Mouse (Mus musculus) gastrocnemius, postnatal 14 days (tissue): ENCODE measurements at regions not wholly inside any gene's neighbourhood (a gene's known extent, or its start where the extent isn't known, plus 50 kb on each side); places are given as distances from the start of the nearest gene placed in this dataset.

ENCODE experiments used
- DNase-seq: peaks from one replicate; pipeline ENCODE4 v3.0.0; 2021; ENCODE audit warnings: mixed read lengths
- intact Hi-C: fragments of 180-260 bp; cut with DNase I; formaldehyde crosslinking; loops from one replicate; pipeline ENCODE4 v1.15.1; 2025; ENCODE audit warnings: low total_unique reads

- DNase-seq, result no peak
- intact Hi-C loops, result no loop called here
These were observed 109.5 kb downstream of the Ccdc71l start for GRCm38 (mm10) chr12:32487883-32488577.

- intact Hi-C loops, result no loop called here
- DNase-seq, result no peak
These were observed 110.0 kb downstream of the Ccdc71l start for GRCm38 (mm10) chr12:32488578-32488892.

- intact Hi-C loops, result no loop called here
These were observed 111.1 kb downstream of the Ccdc71l start for GRCm38 (mm10) chr12:32489415-32490139.

GRCm38 (mm10) chr12:32504196-32504595 lies 125.7 kb downstream of the Ccdc71l start:
- DNase-seq, result no peak
- intact Hi-C loops, result no loop called here

More at GRCm38 (mm10) chr12:32489415-32490139, 111.1 kb downstream of the Ccdc71l start:
- DNase-seq, result no peak

- intact Hi-C loops, result no loop called here
- no peak for DNase-seq
These were observed 130.2 kb downstream of the Ccdc71l start for GRCm38 (mm10) chr12:32508671-32509070.

- DNase-seq, result no peak
- intact Hi-C loops, result no loop called here
These were observed 147.1 kb downstream of the Ccdc71l start for GRCm38 (mm10) chr12:32525586-32525985.

- no peak for DNase-seq
- intact Hi-C loops, result no loop called here
These were observed 152.7 kb downstream of the Ccdc71l start for GRCm38 (mm10) chr12:32531216-32531615.

GRCm38 (mm10) chr12:32533641-32534040 lies 155.1 kb downstream of the Ccdc71l start:
- DNase-seq, result no peak
- intact Hi-C loops, result no loop called here

GRCm38 (mm10) chr12:32545466-32545865 lies 167.0 kb downstream of the Ccdc71l start:
- intact Hi-C loops, result no loop called here
- DNase-seq, result no peak

GRCm38 (mm10) chr12:32546356-32546755 lies 167.9 kb downstream of the Ccdc71l start:
- intact Hi-C loops, result no loop called here
- DNase-seq, result no peak

- no peak for DNase-seq
- intact Hi-C loops, result no loop called here
These were observed 175.3 kb downstream of the Ccdc71l start for GRCm38 (mm10) chr12:32553793-32554192.

GRCm38 (mm10) chr12:32567777-32568176 lies 189.3 kb downstream of the Ccdc71l start:
- intact Hi-C loops, result no loop called here
- no peak for DNase-seq

GRCm38 (mm10) chr12:32581304-32581703 lies 202.8 kb downstream of the Ccdc71l start:
- DNase-seq, result no peak
- intact Hi-C loops, result no loop called here

- intact Hi-C loops, result no loop called here
- no peak for DNase-seq
These were observed 217.1 kb upstream of the Nampt start for GRCm38 (mm10) chr12:32602131-32602815.

GRCm38 (mm10) chr12:32605353-32605752 lies 214.0 kb upstream of the Nampt start:
- intact Hi-C loops, result no loop called here
- no peak for DNase-seq

- DNase-seq, result no peak
- intact Hi-C loops, result no loop called here
These were observed 204.3 kb upstream of the Nampt start for GRCm38 (mm10) chr12:32615000-32615399.

- DNase-seq, result no peak
- intact Hi-C loops, result no loop called here
These were observed 203.3 kb upstream of the Nampt start for GRCm38 (mm10) chr12:32616086-32616485.

GRCm38 (mm10) chr12:32617031-32617430 lies 202.3 kb upstream of the Nampt start:
- intact Hi-C loops, result no loop called here
- DNase-seq, result no peak

- intact Hi-C loops, result no loop called here
- DNase-seq, result no peak
These were observed 199.5 kb upstream of the Nampt start for GRCm38 (mm10) chr12:32619830-32620229.

- no peak for DNase-seq
- intact Hi-C loops, result no loop called here
These were observed 197.6 kb upstream of the Nampt start for GRCm38 (mm10) chr12:32621739-32622138.

- intact Hi-C loops, result no loop called here
- no peak for DNase-seq
These were observed 190.8 kb upstream of the Nampt start for GRCm38 (mm10) chr12:32628552-32628951.
